Mouse (Mus musculus) lung, postnatal 25 days (tissue): ENCODE results near the gene Cntnap5b.

Source experiments
- DNase-seq: peaks from one replicate; pipeline ENCODE4 v3.0.0; 2022; ENCODE audit warnings: low spot score

Cntnap5b gene

GRCm38 (mm10) chr1:100171566-100171965 lies 399.0 kb downstream of the Cntnap5b start:
- no peak for DNase-seq

- DNase-seq = no peak
Observed at GRCm38 (mm10) chr1:100180050-100180449, 407.5 kb downstream of the Cntnap5b start.

GRCm38 (mm10) chr1:100231980-100232608 lies 459.5 kb downstream of the Cntnap5b start:
- no peak for DNase-seq

- no peak for DNase-seq
Observed at GRCm38 (mm10) chr1:100251964-100252363, 479.4 kb downstream of the Cntnap5b start.

GRCm38 (mm10) chr1:100310687-100311086 lies 538.1 kb downstream of the Cntnap5b start:
- DNase-seq = no peak

- no peak for DNase-seq
Observed at GRCm38 (mm10) chr1:100331066-100331465, 558.5 kb downstream of the Cntnap5b start.

GRCm38 (mm10) chr1:100369415-100370113 lies 597.0 kb downstream of the Cntnap5b start:
- DNase-seq = no peak

DNA sequence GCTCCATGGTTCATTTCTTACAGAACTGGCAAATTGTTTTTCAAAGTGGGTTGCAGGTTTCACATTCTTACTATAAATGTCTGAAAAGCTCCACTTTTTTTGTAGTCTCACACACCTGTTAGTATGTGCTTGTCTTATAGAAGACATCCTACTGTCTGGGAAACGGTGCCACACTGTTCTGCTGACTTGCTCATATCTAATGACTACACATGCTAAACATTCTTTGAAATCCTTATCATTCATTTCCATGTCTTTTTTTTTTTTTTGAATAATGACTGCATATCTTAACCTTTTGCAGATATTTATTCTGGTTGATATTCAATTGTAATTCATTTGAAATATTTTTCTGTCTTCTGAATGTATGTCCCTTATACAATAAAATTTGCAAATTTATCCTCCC lies 613.7 kb downstream of the Cntnap5b start:
- no peak for DNase-seq

DNA sequence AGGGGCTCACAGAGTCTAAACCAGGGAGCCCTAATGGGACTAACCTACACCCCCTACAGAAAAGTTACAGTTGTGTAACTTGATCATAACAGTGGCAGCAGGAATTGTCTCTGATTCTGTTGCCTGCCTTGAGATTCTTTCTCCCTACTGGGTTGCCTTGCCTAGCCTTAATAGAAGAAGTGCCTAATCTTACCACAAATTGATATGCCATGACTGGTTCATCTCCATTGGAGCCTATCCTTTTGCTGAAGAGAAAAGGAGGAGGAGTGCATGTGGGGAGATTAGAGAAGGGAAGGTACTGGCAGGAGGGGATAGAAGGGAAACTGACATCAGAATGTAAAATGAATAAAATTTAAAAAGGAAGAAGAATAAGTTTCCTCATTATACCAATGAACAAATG lies 621.5 kb downstream of the Cntnap5b start:
- no peak for DNase-seq

DNA sequence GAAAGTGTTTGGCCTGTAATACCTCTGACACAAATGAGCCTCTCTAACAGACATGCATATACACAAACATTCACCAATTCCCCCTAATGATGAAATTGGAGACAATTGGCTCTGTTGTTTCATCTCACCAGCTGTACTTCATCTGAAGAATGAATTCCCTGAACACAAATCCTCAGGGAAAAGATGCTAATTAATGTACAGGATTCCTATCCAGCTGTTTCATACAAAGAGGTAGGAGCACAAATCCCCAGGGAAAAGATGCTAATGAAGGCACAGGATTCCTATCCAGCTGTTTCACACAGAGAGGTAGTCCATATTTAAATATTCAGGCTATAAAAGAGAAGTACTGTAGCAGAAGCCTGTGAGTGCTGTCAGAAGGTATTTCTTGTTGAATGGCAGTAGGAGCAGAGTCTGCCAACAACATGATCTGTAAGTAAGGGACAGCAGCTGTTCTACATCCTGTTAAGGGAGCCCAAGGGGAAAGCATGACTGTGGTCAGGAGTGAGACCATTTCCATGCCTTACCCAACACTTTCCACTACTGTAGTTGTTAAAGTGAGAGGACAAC lies 644.2 kb downstream of the Cntnap5b start:
- no peak for DNase-seq

DNA sequence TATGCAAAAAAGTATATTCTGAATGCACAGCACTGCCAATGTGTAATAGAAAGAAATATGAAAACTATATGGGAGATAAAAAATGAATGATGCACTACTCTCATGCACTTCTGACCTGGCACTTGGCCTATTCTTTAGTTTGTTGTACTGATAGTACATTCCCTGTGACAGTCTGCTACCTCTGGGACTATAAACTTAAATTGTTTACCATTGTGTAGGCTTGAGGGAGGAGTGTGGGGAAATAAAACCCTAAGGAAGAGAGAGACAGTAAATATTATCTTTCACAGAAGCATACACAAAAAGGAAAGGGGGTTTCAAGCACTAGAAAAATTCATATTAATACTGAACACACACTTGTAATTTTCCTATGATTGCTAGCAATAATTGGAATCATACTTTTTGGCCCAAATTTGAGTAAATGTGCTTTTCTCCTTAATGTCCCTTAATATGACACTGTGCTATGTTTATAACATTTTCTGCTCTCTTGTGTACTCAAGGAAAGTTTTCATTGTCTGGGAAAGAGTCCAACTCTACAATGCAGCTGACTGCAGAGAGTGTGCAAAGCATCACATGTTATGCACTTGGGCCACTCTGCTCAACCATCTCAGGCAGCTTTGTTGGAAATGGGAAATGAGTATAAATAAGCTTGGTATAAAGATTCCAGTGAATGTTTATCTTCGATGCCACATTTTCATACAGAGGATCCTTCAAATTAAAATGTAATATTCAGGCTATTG lies 657.6 kb downstream of the Cntnap5b start:
- no peak for DNase-seq

DNA sequence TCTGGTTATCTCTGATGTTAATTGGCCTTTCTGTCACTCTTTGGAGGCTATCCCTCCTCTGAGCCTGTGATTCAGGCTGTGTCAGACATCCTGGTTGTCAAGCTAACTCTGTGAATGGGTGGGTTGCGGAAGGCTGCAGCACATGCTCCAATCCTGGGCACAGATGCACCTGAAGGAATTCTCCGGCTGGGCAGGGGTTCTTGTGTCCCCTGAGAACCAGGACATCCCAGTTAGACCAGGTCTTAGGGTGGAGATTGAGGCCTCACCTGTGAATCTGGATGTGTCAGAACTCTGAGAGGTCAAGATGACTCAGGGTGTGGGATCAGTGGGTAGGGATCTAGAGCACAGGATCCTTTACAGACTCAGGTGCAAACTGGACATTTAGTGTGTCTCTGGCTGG lies 691.3 kb downstream of the Cntnap5b start:
- DNase-seq = no peak

DNA sequence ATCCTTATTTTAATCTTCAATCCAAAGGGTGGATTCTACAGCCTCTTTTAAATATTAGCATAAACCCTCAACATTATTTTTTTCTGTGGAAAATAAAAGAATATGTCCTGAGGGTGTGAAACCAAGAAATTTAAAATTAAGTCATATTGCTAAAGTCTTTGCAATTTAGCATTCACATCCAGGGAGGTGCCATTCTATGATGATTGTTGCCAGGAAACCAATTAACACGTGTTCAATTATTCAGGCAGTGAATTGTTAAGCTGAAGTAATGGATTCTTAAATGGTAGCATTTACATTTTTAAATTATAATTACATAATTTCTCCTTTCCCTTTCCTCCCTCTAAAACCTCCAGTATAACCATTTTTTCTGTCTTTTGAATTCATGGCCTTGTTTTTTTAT lies 692.7 kb downstream of the Cntnap5b start:
- no peak for DNase-seq

DNA sequence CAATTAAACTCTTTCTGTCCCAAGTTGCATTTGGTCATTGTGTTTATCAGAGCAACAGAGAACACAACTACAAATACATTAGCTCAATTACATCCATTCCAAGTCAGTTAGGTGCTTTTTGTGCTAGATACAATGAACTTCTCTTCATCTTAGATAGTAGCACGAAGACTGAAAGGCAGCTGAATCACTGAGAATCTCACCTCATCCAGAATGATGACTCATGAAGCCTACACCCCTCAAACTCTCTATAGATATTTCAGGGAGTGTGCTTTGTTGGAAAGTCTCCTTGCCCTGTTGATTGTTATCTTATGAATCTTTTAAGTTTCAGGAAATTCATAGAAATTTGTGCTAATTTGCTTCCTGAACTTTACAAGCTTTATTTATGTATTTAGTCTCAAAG lies 695.0 kb downstream of the Cntnap5b start:
- DNase-seq = no peak

- DNase-seq = no peak
Observed at GRCm38 (mm10) chr1:100509866-100510265, 737.3 kb downstream of the Cntnap5b start.
